Mouse (Mus musculus) thymus, adult 2 months (tissue): ENCODE data around the gene Olfr1289.

Experiments used
- CTCF ChIP-seq: fragments of 200-500 bp; IDR thresholded peaks from 2 replicates; pipeline ENCODE4 v1.5.1; 2012; ENCODE audit warnings: mild to moderate bottlenecking, control low read depth, low read length, moderate library complexity, borderline replicate concordance; ENCODE audit not compliant: control insufficient read depth, poor library complexity, insufficient read depth; ENCODE audit errors: extremely low read depth
- POLR2A ChIP-seq: fragments of 200-500 bp; IDR thresholded peaks from 2 replicates; pipeline ENCODE4 v1.6.1; 2012; ENCODE audit warnings: mild to moderate bottlenecking, low read length, control low read depth, moderate library complexity; ENCODE audit not compliant: control insufficient read depth, poor library complexity, insufficient read depth; ENCODE audit errors: extremely low read depth

GRCm38 (mm10) chr2:111517451-111517850 is 36.8 kb downstream of the Olfr1289 start:
- TF ChIP-seq CTCF = no peak
- TF ChIP-seq POLR2A = no peak
